Mouse (Mus musculus) heart, postnatal 0 days (tissue): ENCODE results near the gene Cenpu. TPM values are rescaled to one million over a fixed set of nuclear protein-coding genes. Genes with fewer than 3 reads are reported as not detected.
A peak's percentile ranks its signal among the peaks of the same experiment; 100 is the strongest.

ENCODE experiments used
- ATAC-seq: fragments of 200-750 bp; cut with Nextera tagmentation; 2 replicates; pipeline ENCODE4 v1.8.0; 2017; ENCODE audit warnings: low read depth, moderate number of reproducible peaks, moderate library complexity; ENCODE audit not compliant: insufficient read depth
- DNase-seq: peaks from one replicate; pipeline ENCODE4 v3.0.0-alpha.2; 2016; ENCODE audit warnings: low spot score
- H3K27ac ChIP-seq: fragments of 300-500 bp; sonication (generic); 2 replicates; pipeline ENCODE4 v1.5.1; 2014; ENCODE audit warnings: low read depth, mild to moderate bottlenecking
- H3K27me3 ChIP-seq: fragments of 300-500 bp; sonication (generic); 2 replicates; pipeline ENCODE4 v1.6.1; 2014; ENCODE audit warnings: low read length, mixed read lengths; ENCODE audit not compliant: control insufficient read depth, insufficient read depth
- H3K36me3 ChIP-seq: fragments of 300-500 bp; sonication (generic); replicated peaks from 2 replicates; pipeline ENCODE4 v1.6.1; 2014; ENCODE audit warnings: low read length, mixed read lengths; ENCODE audit not compliant: control insufficient read depth, insufficient read depth
- H3K4me1 ChIP-seq: fragments of 300-500 bp; sonication (generic); 2 replicates; pipeline ENCODE4 v1.6.1; 2014; ENCODE audit warnings: antibody characterized with exemption; ENCODE audit not compliant: control insufficient read depth, insufficient read depth
- H3K4me2 ChIP-seq: fragments of 300-500 bp; sonication (generic); 2 replicates; pipeline ENCODE4 v1.6.1; 2014; ENCODE audit warnings: low read depth, mild to moderate bottlenecking, low read length, moderate library complexity
- H3K4me3 ChIP-seq: fragments of 300-500 bp; sonication (generic); 2 replicates; pipeline ENCODE4 v1.5.1; 2014; ENCODE audit warnings: low read depth, low read length
- H3K9ac ChIP-seq: fragments of 300-500 bp; sonication (generic); replicated peaks from 2 replicates; pipeline ENCODE4 v1.6.1; 2014; ENCODE audit warnings: low read depth, low read length, mixed read lengths
- H3K9me3 ChIP-seq: fragments of 300-500 bp; sonication (generic); replicated peaks from 2 replicates; pipeline ENCODE4 v1.6.1; 2016; ENCODE audit warnings: low read length; ENCODE audit not compliant: control insufficient read depth
- CTCF ChIP-seq: IDR thresholded peaks from 2 replicates; pipeline ENCODE4 v1.5.1; 2016; ENCODE audit warnings: antibody characterized with exemption, control low read depth, low read depth
- EP300 ChIP-seq: IDR thresholded peaks from 2 replicates; pipeline ENCODE4 v1.6.1; 2016; ENCODE audit warnings: antibody characterized with exemption, low read depth
- WGBS: fragments of 180-500 bp; shearing (Covaris S2); extraction: QIAGEN DNeasy Blood & Tissue Kit; methylation state at CpG from one replicate; pipeline ENCODE4 v1.1.7; 2014; 5-methylcytosine and 5-hydroxymethylcytosine counted together
- polyA plus RNA-seq: library from polyadenylated mRNA; unstranded; fragments of >200 nt; fragmentation: Nextera tagmentation; extraction: Ambion mirVana; gene quantifications from 2 replicates; pipeline ENCODE4 v1.2.1, GENCODE M21; 2015
- total RNA-seq: library from RNA; depleted of rRNA; stranded (reverse); fragments of >200 nt; gene quantifications from 2 replicates; pipeline ENCODE4 v1.2.3, GENCODE M21; 2014; ENCODE audit warnings: low replicate concordance

Cenpu gene
- total and polyA plus RNA-seq, 2 experiments from 2014 or later: 1.1 to 5.3 TPM

DNA sequence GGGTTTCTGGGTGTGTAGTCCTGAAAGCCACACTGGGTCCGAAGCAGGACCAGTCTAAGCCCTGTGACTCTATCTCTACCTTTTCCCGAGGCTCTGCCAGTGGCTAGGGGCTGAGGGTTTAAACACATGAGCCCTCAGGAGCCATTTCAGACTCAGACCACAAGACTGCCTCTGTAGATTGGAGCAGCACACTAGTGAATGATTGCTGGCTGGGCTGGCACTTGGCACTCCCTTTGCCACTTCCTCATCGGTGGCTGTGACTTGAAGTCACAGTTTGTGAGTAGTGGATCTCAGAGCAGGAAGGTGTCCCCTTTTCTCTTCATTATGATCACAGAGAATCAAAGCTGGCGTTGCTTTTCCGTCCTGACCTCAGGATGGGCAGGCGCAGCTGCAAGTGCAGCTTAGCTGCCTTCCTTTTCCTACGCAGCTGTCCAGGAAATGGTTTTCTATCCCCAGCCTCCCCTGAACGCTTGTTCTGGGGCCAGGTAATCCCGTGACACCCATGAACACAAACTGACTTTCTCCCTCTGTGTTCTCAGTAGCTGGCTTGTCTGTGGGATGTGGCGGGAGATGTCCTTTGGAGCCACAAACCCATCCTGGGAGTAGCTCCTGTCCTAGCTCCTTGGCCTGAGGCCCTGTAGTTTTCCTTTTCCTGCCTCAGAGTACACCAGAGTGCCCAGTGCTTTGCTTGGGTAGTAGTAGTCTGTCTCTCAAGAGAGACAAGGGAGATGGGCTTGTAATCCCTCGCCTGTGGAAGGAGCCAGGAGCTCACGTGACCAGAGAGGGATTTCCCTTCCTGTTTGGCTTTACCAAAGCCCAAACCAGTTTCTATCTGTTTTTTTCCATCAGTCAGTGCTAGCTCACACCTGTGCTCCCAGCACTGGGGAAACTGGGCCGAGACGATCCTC lies 43.1 kb upstream of the Cenpu start:
- peaks cover 72% of the 10 kb centered on the region for H3K36me3 ChIP-seq
- no peak for DNase-seq
- no peak for ATAC-seq

GRCm38 (mm10) chr8:46509474-46509873 lies 42.4 kb upstream of the Cenpu start:
- Histone ChIP-seq H3K4me2 (no peak overlapping the region), H3K27me3 (no peaks in the 10 kb centered on the region), H3K4me3 (no peak overlapping the region), H3K27ac (no peak overlapping the region), H3K4me1 (no peaks in the 10 kb centered on the region), H3K9ac (no peak overlapping the region), H3K36me3 (peaks cover 80% of the 10 kb centered on the region), H3K9me3 (no peaks in the 10 kb centered on the region)
- ATAC-seq: no peak
- DNase-seq: no peak
- TF ChIP-seq EP300 (no peak), CTCF (no peak)
- WGBS: 83% methylated on average over 3 of the region's 3 CpGs

More for the DNA sequence above, 43.1 kb upstream of the Cenpu start:
- no peak overlapping the region for H3K4me3 ChIP-seq
- no peak overlapping the region for H3K4me2 ChIP-seq
- H3K27me3 ChIP-seq: no peaks in the 10 kb centered on the region
- TF ChIP-seq EP300 (no peak), CTCF (no peak)
- H3K27ac ChIP-seq: peak overlapping the region; percentile 3; the same call in 1 of the 2 replicates
- H3K9me3 ChIP-seq: no peaks in the 10 kb centered on the region
- WGBS: 69% methylated on average over 14 of the region's 14 CpGs
- no peaks in the 10 kb centered on the region for H3K4me1 ChIP-seq
- H3K9ac ChIP-seq: no peak overlapping the region

DNA sequence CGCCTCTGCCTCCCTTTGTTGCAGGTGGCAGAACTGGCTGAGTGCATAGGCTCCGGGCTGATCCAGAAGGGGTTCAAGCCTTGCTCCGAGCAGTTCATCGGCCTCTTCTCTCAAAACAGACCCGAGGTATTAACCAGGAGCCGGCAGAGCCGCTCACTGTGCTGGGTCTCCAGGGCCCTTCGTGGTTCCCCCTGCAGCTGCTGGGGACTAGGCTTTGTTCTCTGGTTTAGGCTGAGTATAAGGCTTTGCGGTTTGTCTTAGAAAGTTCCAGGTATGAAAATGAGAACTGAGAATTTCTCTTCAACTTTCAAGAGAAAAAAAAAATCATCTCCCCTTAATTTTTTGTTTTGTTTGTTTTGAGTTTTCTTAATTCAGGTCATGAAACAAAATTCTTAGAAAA lies 40.5 kb upstream of the Cenpu start:
- Histone ChIP-seq H3K36me3 (peaks cover 82% of the 10 kb centered on the region), H3K27me3 (no peaks in the 10 kb centered on the region), H3K4me1 (no peaks in the 10 kb centered on the region), H3K9ac (no peak overlapping the region), H3K4me2 (no peak overlapping the region), H3K4me3 (no peak overlapping the region), H3K9me3 (no peaks in the 10 kb centered on the region), H3K27ac (no peak overlapping the region)
- no peak for ATAC-seq
- no peak for TF ChIP-seq CTCF
- no peak for TF ChIP-seq EP300
- DNase-seq: no peak
- 86% methylated on average over 9 of the region's 9 CpGs for WGBS

GRCm38 (mm10) chr8:46512538-46512937 lies 39.3 kb upstream of the Cenpu start:
- no peaks in the 10 kb centered on the region for H3K4me1 ChIP-seq
- DNase-seq (no peak), ATAC-seq (no peak)
- H3K4me2 ChIP-seq: no peak overlapping the region
- H3K4me3 ChIP-seq: no peak overlapping the region
- 41% methylated on average over 8 of the region's 8 CpGs for WGBS
- no peak overlapping the region for H3K27ac ChIP-seq
- no peak for TF ChIP-seq EP300
- TF ChIP-seq CTCF: no peak
- H3K27me3 ChIP-seq: no peaks in the 10 kb centered on the region
- no peaks in the 10 kb centered on the region for H3K9me3 ChIP-seq
- H3K36me3 ChIP-seq: peaks cover 75% of the 10 kb centered on the region
- no peak overlapping the region for H3K9ac ChIP-seq

DNA sequence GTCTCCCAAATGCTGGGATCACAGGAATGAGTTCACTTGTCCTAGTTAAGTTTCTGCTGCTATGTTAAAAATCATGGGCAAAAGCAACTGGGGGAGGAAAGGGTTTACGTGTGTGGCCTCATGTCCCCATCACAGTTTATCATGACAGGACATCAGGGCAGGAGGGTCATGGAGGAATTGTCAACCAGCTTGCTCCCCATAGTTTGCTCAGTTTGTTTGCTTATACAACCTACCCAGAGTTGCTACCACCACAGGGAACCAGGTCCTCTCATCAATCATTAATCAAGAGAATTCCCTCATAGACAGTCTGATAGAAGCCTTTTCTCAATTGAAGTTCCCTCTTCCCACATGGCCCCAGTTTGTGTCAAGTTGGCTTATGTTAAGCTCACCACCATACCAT lies 37.8 kb upstream of the Cenpu start:
- Histone ChIP-seq H3K27me3 (no peaks in the 10 kb centered on the region), H3K9ac (no peak overlapping the region), H3K36me3 (peaks cover 75% of the 10 kb centered on the region), H3K4me2 (no peak overlapping the region), H3K9me3 (no peaks in the 10 kb centered on the region), H3K4me3 (no peak overlapping the region), H3K4me1 (no peaks in the 10 kb centered on the region), H3K27ac (no peak overlapping the region)
- DNase-seq (no peak), ATAC-seq (no peak)
- TF ChIP-seq EP300: no peak
- TF ChIP-seq CTCF: no peak
- 96% methylated on average over 1 of the region's 1 CpGs for WGBS

DNA sequence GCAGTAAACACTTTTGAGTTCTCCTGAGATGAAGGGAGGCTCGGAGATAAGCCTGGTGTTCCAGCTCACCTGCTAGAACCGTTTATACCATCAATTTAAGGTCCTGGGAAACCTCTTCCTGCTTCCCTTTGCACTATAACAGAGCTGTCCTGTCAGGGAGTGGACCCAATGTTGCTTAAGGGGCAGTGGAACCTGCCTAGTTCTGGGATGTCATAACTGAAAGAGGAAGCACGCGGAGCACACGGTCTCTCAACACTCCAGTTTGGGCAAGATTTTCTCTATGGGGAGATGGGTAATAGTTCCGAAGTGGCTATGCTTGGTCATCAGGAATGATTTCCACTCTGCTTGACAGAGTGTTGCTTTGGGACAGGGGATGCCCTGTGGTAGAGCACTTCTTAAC lies 31.2 kb upstream of the Cenpu start:
- H3K9me3 ChIP-seq: no peaks in the 10 kb centered on the region
- H3K36me3 ChIP-seq: peaks cover 82% of the 10 kb centered on the region
- H3K4me3 ChIP-seq: no peak overlapping the region
- no peak overlapping the region for H3K27ac ChIP-seq
- H3K9ac ChIP-seq: no peak overlapping the region
- ATAC-seq (no peak), DNase-seq (no peak)
- no peaks in the 10 kb centered on the region for H3K4me1 ChIP-seq
- no peak for TF ChIP-seq EP300
- TF ChIP-seq CTCF: no peak
- WGBS: 84% methylated on average over 6 of the region's 6 CpGs
- H3K4me2 ChIP-seq: no peak overlapping the region
- H3K27me3 ChIP-seq: no peaks in the 10 kb centered on the region
